ENCODE assay signal across 13 mouse cellular contexts in genomic region chr5:91951404-91951803, GRCm38 (mm10). TPM values are rescaled to one million over a fixed set of nuclear protein-coding genes. Genes with fewer than 3 reads are reported as not detected.
DNase-seq lines count a peak whose midpoint lies in the region; ATAC-seq and TF ChIP-seq lines count a peak whose summit lies in the region.
"Had no signal": no experiment of that assay in that cellular context is flagged by ENCODE, and none has a peak within 500 bp of the region (broad histone marks: within the 10 kb centered on the region; RNA-seq: fewer than 3 reads in every experiment).

No protein-coding gene starts in this region.

- H3K9ac ChIP-seq in heart, postnatal 0 days (replicated peaks; ENCODE audit: low read depth, low read length): no peak overlapping the region
- no peak overlapping the region for H3K9ac ChIP-seq in heart, embryonic 11.5 days (ENCODE audit: low read depth, low read length)
- no peak overlapping the region for H3K9ac ChIP-seq in lung, embryonic 14.5 days
- H3K9ac ChIP-seq: embryonic facial prominence, embryonic 13.5 days; limb, embryonic 12.5 days had no signal

- H3K4me3 ChIP-seq in heart, postnatal 0 days (ENCODE audit: low read depth, low read length): no peak overlapping the region
- H3K4me3 ChIP-seq in heart, embryonic 11.5 days (ENCODE audit: low read depth, low read length): no peak overlapping the region
- H3K4me3 ChIP-seq in lung, embryonic 14.5 days (ENCODE audit: low read depth, low read length): no peak overlapping the region
- H3K4me3 ChIP-seq: embryonic facial prominence, embryonic 13.5 days; limb, embryonic 12.5 days had no signal

- ATAC-seq in heart, postnatal 0 days (ENCODE audit: insufficient read depth, low read depth): no peak
- no peak for ATAC-seq in heart, embryonic 11.5 days (replicated peaks; ENCODE audit: insufficient number of reproducible peaks, low FRiP score, low TSS enrichment)
- no peak for ATAC-seq in lung, embryonic 14.5 days (ENCODE audit: insufficient read depth)
- no peak for ATAC-seq in megakaryocyte-erythroid progenitor cell, adult 5-6 weeks (replicated peaks; ENCODE audit: low FRiP score, low TSS enrichment, poor library complexity, severe bottlenecking)

- H3K27me3 ChIP-seq in heart, postnatal 0 days (ENCODE audit: control insufficient read depth, insufficient read depth, low read length): no peaks in the 10 kb centered on the region
- no peaks in the 10 kb centered on the region for H3K27me3 ChIP-seq in heart, embryonic 11.5 days (ENCODE audit: control insufficient read depth, insufficient read depth, low read length)
- no peaks in the 10 kb centered on the region for H3K27me3 ChIP-seq in lung, embryonic 14.5 days (ENCODE audit: insufficient read depth, low read length)
- H3K27me3 ChIP-seq: embryonic facial prominence, embryonic 13.5 days; limb, embryonic 12.5 days had no signal

- peaks cover 71% of the 10 kb centered on the region for H3K36me3 ChIP-seq in heart, postnatal 0 days (replicated peaks; ENCODE audit: control insufficient read depth, insufficient read depth, low read length)
- H3K36me3 ChIP-seq in heart, embryonic 11.5 days (ENCODE audit: control insufficient read depth, insufficient read depth, low read length): peaks cover 20% of the 10 kb centered on the region
- H3K36me3 ChIP-seq in lung, embryonic 14.5 days (ENCODE audit: insufficient read depth): peaks cover 73% of the 10 kb centered on the region

- H3K4me1 ChIP-seq in heart, postnatal 0 days (ENCODE audit: control insufficient read depth, insufficient read depth): no peaks in the 10 kb centered on the region
- no peaks in the 10 kb centered on the region for H3K4me1 ChIP-seq in heart, embryonic 11.5 days (ENCODE audit: control insufficient read depth, insufficient read depth, low read length)
- H3K4me1 ChIP-seq in lung, embryonic 14.5 days (ENCODE audit: insufficient read depth): no peaks in the 10 kb centered on the region
- H3K4me1 ChIP-seq: embryonic facial prominence, embryonic 13.5 days; limb, embryonic 12.5 days had no signal

- no peak overlapping the region for H3K27ac ChIP-seq in heart, postnatal 0 days (ENCODE audit: low read depth)
- H3K27ac ChIP-seq in heart, embryonic 11.5 days (ENCODE audit: low read depth, low read length): no peak overlapping the region
- H3K27ac ChIP-seq in lung, embryonic 14.5 days (ENCODE audit: low read depth): no peak overlapping the region
- H3K27ac ChIP-seq: embryonic facial prominence, embryonic 13.5 days; limb, embryonic 12.5 days had no signal

- H3K4me2 ChIP-seq in heart, postnatal 0 days (ENCODE audit: low read depth, low read length): no peak overlapping the region
- H3K4me2 ChIP-seq in heart, embryonic 11.5 days: no peak overlapping the region
- no peak overlapping the region for H3K4me2 ChIP-seq in lung, embryonic 14.5 days
- H3K4me2 ChIP-seq: embryonic facial prominence, embryonic 13.5 days; limb, embryonic 12.5 days had no signal

- H3K9me3 ChIP-seq in heart, postnatal 0 days (replicated peaks; ENCODE audit: control insufficient read depth, low read length): no peaks in the 10 kb centered on the region
- H3K9me3 ChIP-seq in heart, embryonic 11.5 days (replicated peaks; ENCODE audit: control insufficient read depth, low read length): no peaks in the 10 kb centered on the region
- no peaks in the 10 kb centered on the region for H3K9me3 ChIP-seq in lung, embryonic 14.5 days (ENCODE audit: low read depth, low read length)
- H3K9me3 ChIP-seq: embryonic facial prominence, embryonic 13.5 days; limb, embryonic 12.5 days had no signal

- no peak for DNase-seq in heart, postnatal 0 days (ENCODE audit: low spot score)
- peak; percentile 75 for DNase-seq in lung, embryonic 14.5 days
- DNase-seq in lung, postnatal 4 days: no peak
- DNase-seq in brain, adult 2 months (ENCODE audit: low read depth, low spot score): peak; percentile 47
- peak; percentile 64 for DNase-seq in retina, embryonic 14.5 days (ENCODE audit: low spot score)
- no peak for DNase-seq in kidney, postnatal 14 days
- DNase-seq: kidney, postnatal 36 days had no signal

- no peak for TF ChIP-seq EP300 in heart, postnatal 0 days (IDR thresholded peaks at IDR 0.05; ENCODE audit: low read depth)

- peak; percentile 38 for TF ChIP-seq CTCF in heart, postnatal 0 days (IDR thresholded peaks at IDR 0.05; ENCODE audit: low read depth)
- TF ChIP-seq CTCF in lung, embryonic 14.5 days (IDR thresholded peaks at IDR 0.05; ENCODE audit: low read depth): peak; percentile 36; the same call in 1 of the 2 replicates

RNA-seq across cellular contexts. Expression of gene Rchy1, which starts 11.5 kb away (rescaled TPM):
- total RNA-seq in heart, postnatal 0 days (2014; rRNA removed; ENCODE audit: low replicate concordance): 20.4 and 25.2 TPM in 2 replicates
- 64.6 and 65.8 TPM in 2 replicates for polyA plus RNA-seq in heart, postnatal 0 days (2015; fragmentation: Nextera tagmentation; extraction: Ambion mirVana)
- 42.7 and 45.4 TPM in 2 replicates for polyA plus RNA-seq in heart, embryonic 11.5 days (2014; fragmentation: Nextera tagmentation; extraction: Ambion mirVana)
- polyA plus RNA-seq in lung, embryonic 14.5 days (2014; fragmentation: Nextera tagmentation; extraction: Ambion mirVana): 48.1 and 49.8 TPM in 2 replicates
- 46.6 and 56.5 TPM in 2 replicates for total RNA-seq in megakaryocyte-erythroid progenitor cell, adult 5-6 weeks (2014; fragmentation: Nextera tagmentation)
- 60.0 and 64.2 TPM in 2 replicates for total RNA-seq in megakaryocyte-erythroid progenitor cell, adult 5-6 weeks (2017)

RNA-seq across cellular contexts. Expression of gene Odaph, which starts 35.9 kb away (rescaled TPM):
- not detected in 2 replicates for total RNA-seq in heart, postnatal 0 days (2014; rRNA removed; ENCODE audit: low replicate concordance)
- polyA plus RNA-seq in heart, postnatal 0 days (2015; fragmentation: Nextera tagmentation; extraction: Ambion mirVana): not detected in 2 replicates
- polyA plus RNA-seq in heart, embryonic 11.5 days (2014; fragmentation: Nextera tagmentation; extraction: Ambion mirVana): not detected in 2 replicates
- not detected in 2 replicates for polyA plus RNA-seq in lung, embryonic 14.5 days (2014; fragmentation: Nextera tagmentation; extraction: Ambion mirVana)
- not detected in 2 replicates for total RNA-seq in megakaryocyte-erythroid progenitor cell, adult 5-6 weeks (2014; fragmentation: Nextera tagmentation)
- 1.2 TPM in 1 of 2 replicates, not detected in the other for total RNA-seq in megakaryocyte-erythroid progenitor cell, adult 5-6 weeks (2017)
- total RNA-seq: adrenal gland, postnatal 4 days had no signal
- polyA plus RNA-seq: embryonic facial prominence, embryonic 13.5 days; heart, embryonic 16.5 days; limb, embryonic 12.5 days had no signal

Comparison
In these comparisons a context has a peak if more than half of its experiments do, and no peak if none do; other contexts are left out.
1. DNase-seq: peak in lung, embryonic 14.5 days (single experiment), brain, adult 2 months (single experiment) and retina, embryonic 14.5 days (single experiment); none in heart, postnatal 0 days (single experiment), lung, postnatal 4 days (0 of 2) and kidney, postnatal 14 days (single experiment).